Mouse (Mus musculus) megakaryocyte, embryonic 14.5 days (primary cell): ENCODE results near the gene Vmn1r29. TPM values are rescaled to one million over a fixed set of nuclear protein-coding genes. Genes with fewer than 3 reads are reported as not detected.
"Not testable (repeated sequence)": the region's sequence is repeated elsewhere in the genome, so short reads cannot be mapped to it uniquely, and the experiment has no call there.

ENCODE experiments used
- H3K27me3 ChIP-seq: replicated peaks from 2 replicates; pipeline ENCODE3; 2012; ENCODE audit warnings: inconsistent platforms
- H3K36me3 ChIP-seq: replicated peaks from 2 replicates; pipeline ENCODE3; 2012; ENCODE audit warnings: low read length, inconsistent platforms, mixed read lengths
- H3K4me1 ChIP-seq: 2 replicates; pipeline ENCODE4 v1.6.1; 2012; ENCODE audit warnings: inconsistent platforms
- H3K4me3 ChIP-seq: replicated peaks from 2 replicates; pipeline ENCODE3; 2012; ENCODE audit warnings: moderate library complexity, mild to moderate bottlenecking, inconsistent platforms
- H3K9me3 ChIP-seq: 2 replicates; pipeline ENCODE4 v1.6.1; 2012; ENCODE audit warnings: inconsistent platforms
- FLI1 ChIP-seq: IDR thresholded peaks from 2 replicates; pipeline ENCODE4 v1.6.1; 2012; ENCODE audit warnings: low read length, inconsistent platforms, mixed read lengths
- GATA1 ChIP-seq: IDR thresholded peaks from 3 replicates; pipeline ENCODE4 v1.6.1; 2012; ENCODE audit warnings: mixed read lengths, low read length, inconsistent platforms, borderline replicate concordance
- polyA plus RNA-seq: library from polyadenylated mRNA; stranded (reverse); fragments of >175 nt; gene quantifications from 2 replicates; pipeline ENCODE4 v1.2.3, GENCODE M21; 2012; ENCODE audit warnings: low replicate concordance; ENCODE audit not compliant: insufficient read depth

Vmn1r29 gene
- polyA plus RNA-seq: not detected in 2 replicates

DNA sequence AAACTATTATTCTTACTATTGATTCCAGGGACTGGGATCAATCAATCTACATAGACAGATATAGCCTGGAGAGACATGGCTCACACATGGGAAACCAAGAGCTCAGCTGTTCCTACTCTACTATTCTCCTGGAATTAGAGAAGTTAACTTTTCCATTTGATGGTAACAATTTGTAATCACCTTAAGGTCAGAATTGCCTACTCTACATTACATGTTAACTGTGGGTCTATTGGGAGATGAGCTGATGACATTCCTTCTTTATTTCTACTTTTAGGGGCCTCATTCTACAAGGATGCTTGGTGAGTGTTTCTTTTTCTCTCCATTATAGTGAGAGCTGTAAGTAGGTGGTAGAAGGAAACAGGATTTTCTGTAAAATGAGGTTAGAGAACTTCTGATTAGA is at the start of gene Vmn1r29:
Gene Vmn1r29 (plus strand): TSS at position 301 of the 400 bp plus-strand sequence.
- peaks cover 9% of the 10 kb centered on the region for H3K9me3 ChIP-seq
- no peak for TF ChIP-seq GATA1
- TF ChIP-seq FLI1: no peak
- no peaks in the 10 kb centered on the region for H3K4me1 ChIP-seq
- no peaks in the 10 kb centered on the region for H3K27me3 ChIP-seq
- no peak within 1 kb of the TSS for H3K4me3 ChIP-seq
- no peaks in the 10 kb centered on the region for H3K36me3 ChIP-seq

DNA sequence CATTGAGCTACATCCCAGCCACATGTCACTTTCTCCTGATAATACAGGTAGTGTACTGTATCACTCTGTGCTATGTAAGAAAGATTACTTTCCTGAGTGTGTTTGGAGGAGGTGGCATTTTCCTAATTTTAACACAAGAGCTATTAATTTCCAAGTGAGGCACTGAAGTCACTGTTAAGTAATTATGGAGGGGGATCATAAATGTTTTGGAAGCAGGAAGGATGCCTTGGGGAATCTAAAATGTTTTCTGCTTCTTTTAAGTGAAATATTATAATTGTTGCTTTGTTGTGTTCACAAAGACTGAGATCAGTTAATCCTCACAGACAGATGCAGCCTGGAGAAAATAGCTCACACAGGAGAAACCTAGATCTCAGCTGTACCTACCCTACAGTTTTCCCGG is 39.6 kb upstream of the Vmn1r29 start, which contains the start of gene Vmn1r28:
Gene Vmn1r28 (plus strand): TSS at position 301 of the 400 bp plus-strand sequence.
- Histone ChIP-seq H3K9me3 (no peaks in the 10 kb centered on the region), H3K36me3 (no peaks in the 10 kb centered on the region), H3K27me3 (no peaks in the 10 kb centered on the region), H3K4me3 (no peak within 1 kb of the TSS), H3K4me1 (no peaks in the 10 kb centered on the region)
- no peak for TF ChIP-seq GATA1
- TF ChIP-seq FLI1: no peak

DNA sequence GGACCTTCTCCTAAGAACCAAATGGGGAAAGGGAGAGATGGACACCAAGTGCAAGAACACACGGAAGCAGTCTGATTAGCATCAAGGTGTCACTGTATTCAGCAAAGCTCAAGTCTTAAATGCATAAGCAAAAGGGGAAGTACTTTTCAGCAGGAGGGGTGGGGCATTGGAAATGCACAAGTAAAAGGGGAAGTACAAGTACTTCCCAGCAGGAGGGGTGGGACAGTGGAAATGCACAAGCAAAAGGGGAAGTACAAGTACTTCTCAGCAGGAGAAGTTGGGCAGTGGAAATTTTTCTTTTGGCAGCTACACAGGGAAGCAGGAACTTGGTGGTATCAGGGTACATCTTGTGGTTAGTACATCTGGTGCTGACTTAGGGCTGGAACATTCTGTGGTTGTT is 21.7 kb upstream of the Vmn1r29 start:
- not testable (repeated sequence) for H3K27me3 ChIP-seq, H3K4me3 ChIP-seq, H3K4me1 ChIP-seq, H3K36me3 ChIP-seq
- peaks cover 18% of the 10 kb centered on the region for H3K9me3 ChIP-seq

- Histone ChIP-seq H3K9me3 (peaks cover 9% of the 10 kb centered on the region), H3K4me1 (no peaks in the 10 kb centered on the region), H3K36me3 (no peaks in the 10 kb centered on the region), H3K4me3 (no peak overlapping the region), H3K27me3 (no peaks in the 10 kb centered on the region)
- TF ChIP-seq GATA1 (no peak), FLI1 (no peak)
Observed at GRCm38 (mm10) chr6:58292201-58292600, 9.1 kb upstream of the Vmn1r29 start.

GRCm38 (mm10) chr6:58298511-58298910 is 2.8 kb upstream of the Vmn1r29 start:
- not testable (repeated sequence) for H3K9me3 ChIP-seq, H3K36me3 ChIP-seq, H3K27me3 ChIP-seq, H3K4me1 ChIP-seq, H3K4me3 ChIP-seq

GRCm38 (mm10) chr6:58330686-58331085 is 29.3 kb downstream of the Vmn1r29 start:
- not testable (repeated sequence) for H3K4me1 ChIP-seq

More at GRCm38 (mm10) chr6:58330686-58331085, 29.3 kb downstream of the Vmn1r29 start:
- not testable (repeated sequence) for H3K36me3 ChIP-seq, H3K4me3 ChIP-seq, H3K27me3 ChIP-seq
- peaks cover 13% of the 10 kb centered on the region; the same call in 1 of the 2 replicates for H3K9me3 ChIP-seq

Other genes starting within 250 kb of the Vmn1r29 start
- gene Vmn1r27, start 82.7 kb upstream of the Vmn1r29 start, polyA plus RNA-seq: not detected in 2 replicates
- 0.19 TPM in 1 of 2 replicates, not detected in the other for gene Vmn1r28, start 39.5 kb upstream of the Vmn1r29 start, polyA plus RNA-seq
- not detected in 2 replicates for gene Vmn1r30, start 141.8 kb downstream of the Vmn1r29 start, polyA plus RNA-seq
- not detected in 2 replicates for gene Vmn1r31, start 173.8 kb downstream of the Vmn1r29 start, polyA plus RNA-seq